Mouse (Mus musculus): ENCODE measurements around the gene Col18a1.
A peak's percentile ranks its signal among the peaks of the same experiment; 100 is the strongest.

Col18a1 gene

DNA sequence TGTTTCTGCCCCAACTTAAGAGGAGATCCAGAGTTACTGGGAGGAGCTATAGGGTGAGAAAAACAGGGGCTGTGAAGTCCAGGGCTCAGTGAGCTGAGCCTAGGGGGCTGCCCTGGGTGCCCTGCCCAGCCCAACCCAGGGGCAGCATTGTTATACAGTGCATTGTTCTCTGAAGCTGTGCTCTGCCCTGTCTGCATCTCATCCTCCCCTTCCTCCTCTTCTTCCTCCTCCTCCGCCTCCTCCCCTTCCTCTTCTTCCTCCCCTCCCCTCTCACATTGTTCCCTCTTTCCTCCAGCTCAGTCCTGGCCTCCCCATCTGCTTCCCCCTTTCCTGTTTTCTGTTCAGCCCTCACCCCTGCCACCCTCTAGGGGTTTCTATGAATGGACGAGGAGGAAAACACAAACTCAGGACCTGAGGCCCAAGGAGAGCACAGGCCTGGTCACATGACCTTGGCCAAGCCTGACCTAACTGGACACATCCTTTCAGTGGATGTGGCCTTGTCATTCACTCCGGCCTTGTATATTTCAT, 16.5 kb upstream of the Col18a1 start:
- DNase-seq (ENCODE audit: low spot score), result no peak

DNA sequence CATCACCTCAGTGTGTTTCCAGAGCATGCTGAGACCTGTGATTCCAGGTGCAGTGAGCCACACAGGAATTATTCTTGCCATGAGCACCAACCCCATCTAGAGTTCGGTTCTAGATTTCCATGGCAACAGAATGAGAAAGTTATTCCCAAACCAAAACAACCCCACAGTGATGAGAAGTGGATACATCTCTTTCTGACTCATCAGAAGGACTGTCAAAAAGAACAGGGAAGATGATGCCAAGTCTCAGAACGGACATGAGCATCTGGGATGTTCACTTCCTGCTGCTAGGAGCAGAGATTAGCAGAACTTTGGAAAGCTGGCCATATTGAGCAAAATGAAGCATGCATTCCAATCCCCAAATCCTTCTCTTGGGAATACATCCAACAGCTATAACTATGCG, 13.8 kb upstream of the Col18a1 start:
- no peak for DNase-seq (ENCODE audit: low spot score)

DNA sequence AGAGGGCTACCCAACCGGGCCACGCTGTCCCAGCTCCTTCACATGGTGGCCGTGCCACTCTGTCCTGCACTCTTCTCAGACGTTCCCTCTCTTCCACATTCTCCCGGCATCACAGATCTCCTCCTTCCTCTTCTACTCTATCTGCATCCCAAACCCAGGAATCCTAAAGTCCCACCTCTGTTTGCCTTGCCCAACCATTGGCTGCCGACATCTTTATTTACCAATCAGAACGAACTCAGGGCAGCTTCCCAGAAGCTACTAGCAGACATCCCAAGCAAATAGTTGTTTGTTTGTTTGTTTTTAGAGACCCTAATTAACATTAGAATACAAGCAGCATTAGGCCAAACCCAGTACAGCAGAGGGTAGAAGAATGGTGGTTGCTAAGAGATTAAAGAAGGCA, 12.3 kb upstream of the Col18a1 start:
- DNase-seq (ENCODE audit: low spot score), result no peak

DNA sequence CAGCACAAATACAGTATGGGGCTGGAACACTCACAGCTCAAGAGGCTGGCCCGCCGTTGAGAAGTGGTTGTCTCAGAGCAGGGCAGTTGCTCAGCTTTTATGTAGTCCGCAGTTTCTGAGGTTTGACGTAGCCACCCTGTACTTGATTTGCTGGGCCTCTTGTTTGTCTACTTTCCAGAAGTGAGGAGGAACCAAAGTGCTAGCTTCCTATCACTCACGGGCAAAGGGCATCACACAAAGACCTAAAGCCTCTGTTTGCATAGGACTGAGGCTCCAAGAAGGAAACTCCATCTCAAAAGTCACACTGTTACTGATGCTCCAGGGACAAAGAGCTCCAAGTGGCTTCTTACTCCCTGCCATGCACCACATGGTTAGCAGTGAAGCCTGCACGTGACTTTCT, 4.1 kb upstream of the Col18a1 start:
- no peak for DNase-seq (ENCODE audit: low spot score)

DNA sequence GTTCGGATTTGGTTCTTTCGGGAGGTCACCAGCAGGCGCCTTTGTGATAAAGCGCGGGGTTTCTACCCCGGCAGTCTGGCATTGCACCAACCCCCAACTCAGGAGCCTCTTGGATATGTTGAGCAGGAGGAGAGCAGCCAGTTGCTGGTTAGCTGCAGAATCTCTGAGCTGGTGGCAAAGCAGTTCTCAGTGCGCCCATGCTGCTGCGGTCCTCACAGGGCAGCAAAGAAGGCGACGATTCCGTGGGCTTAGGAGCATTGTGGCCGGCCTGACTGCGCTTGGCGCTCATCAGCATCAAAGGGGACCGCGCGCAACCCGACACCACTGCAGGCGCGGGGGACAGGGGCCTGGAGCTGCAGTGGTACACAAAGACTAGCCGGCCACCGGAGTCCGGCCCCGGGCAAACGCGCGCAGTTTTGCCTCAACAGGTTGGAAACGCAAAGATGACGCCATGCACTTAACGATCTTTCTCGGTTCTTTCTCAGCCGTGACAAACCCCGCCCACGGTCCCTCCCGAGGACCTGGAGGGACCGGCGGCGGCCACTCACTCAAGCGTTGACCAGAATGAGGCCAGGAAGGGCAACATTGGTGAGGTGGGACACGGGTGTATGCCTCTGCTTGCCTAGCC, 916 bp downstream of the Col18a1 start:
- peak; percentile 26 for DNase-seq (ENCODE audit: low spot score)

DNA sequence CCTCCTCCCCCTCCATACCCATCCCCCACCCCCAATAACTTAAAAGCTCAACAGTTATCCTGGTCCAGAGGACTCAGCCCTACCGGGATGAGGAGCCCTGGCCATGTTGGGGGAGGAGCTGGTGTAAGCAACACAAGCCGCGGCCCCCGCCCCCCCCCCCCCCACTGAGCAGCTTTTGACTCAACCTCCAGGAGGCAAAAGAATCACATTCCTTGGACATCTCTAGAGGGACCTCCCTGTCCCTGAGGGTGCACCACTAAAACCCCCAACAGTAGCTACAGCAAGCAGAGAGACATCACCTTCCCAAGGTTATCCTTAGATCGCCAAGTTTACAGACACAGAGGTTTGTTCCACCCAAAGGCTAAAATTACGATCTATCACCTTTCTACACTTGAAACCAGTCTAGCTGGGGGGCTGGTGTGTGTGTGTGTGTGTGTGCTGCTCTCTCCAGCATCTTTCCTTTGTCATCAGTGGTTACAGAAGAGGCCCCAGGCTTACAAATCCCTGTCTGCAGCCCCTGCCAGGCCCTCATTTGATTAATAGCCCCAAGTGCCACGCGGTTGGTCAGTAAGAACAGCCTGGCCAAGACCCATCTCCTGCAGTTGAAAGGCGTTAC, 1.8 kb downstream of the Col18a1 start:
- no peak for DNase-seq (ENCODE audit: low spot score)

DNA sequence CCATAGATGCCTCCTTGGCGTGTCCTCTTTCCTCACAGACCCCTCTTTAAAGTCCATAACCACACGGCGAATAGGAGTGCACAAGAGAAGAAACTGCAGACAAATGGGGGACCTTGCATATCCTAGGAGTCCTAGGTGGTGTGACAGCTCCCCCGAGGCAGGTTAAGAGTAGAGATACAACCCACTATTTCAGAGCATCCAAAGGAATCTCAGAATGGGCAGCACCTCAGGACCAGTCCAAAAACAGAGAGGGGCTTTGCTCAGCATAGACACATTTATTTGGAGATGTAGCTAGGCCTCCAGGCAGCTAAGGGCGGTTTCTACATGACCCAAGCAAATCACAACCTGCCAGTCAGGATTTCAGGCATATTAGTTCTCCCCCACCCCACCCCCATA, 2.3 kb downstream of the Col18a1 start:
- DNase-seq (ENCODE audit: low spot score), result no peak

DNA sequence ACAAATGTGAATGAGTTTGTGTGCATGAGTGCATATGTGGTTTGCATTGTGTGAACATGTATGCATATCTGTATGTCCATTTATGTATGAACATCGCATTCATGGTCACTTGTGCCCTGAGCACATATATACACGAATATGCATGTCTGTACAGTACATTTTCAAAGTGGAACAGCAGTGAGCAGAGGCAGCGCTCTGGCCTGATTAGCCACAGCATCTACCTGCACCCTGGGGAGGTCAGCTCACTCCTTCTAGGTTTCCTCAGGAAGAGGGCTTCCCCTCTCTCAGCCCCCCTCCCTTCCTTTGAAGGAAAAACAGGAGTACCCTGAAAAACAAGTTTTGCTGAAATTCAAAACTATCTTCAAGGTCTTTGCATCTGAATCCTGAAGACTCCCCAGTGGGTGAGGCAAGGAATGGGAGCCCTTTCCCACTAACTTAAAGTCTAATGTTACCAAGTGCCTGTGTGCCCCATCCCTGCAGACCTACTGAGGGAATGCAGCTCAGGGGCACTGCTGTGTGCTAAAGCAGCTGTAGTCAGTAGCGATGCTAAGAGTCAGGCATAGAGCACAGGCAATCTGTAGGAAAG, 2.9 kb downstream of the Col18a1 start:
- no peak for DNase-seq (ENCODE audit: low spot score)

DNA sequence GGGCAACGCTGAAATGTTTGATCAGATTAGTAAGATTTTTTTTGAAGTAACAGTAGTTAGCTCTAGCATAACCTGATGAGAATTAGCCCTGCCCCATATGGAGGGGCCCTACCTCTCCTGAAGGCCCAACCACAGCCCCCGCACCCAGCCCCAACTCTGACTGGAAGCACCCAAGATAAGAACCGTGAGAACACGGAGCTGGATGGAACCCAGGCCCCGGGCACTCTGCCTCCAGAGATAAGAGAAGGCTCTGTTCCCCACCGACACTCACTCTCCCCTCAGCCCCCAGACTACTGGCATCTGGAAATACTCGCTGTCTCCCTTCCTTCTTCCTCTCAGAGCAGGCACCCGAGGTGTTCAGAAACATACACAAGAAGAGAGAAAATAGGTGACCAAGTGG, 6.8 kb downstream of the Col18a1 start:
- no peak for DNase-seq (ENCODE audit: low spot score)

DNA sequence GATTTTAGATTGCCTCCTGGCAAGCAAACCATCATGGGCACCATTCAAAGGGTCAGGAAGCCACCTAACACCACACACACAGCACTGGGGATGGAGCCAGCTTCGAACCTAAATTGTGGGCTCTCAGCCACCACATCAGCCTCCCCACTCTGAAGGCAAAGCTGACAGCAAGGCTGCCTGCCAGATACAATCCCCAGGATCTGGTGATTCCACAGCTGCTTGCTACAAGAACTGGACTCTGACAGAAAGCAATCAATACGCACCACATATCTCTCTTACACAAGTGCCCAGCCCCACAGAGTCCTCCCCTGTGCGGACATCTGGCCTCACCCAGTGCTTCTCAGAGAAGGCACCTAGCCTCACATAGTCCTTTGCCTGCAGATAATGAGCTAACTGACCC, 7.4 kb downstream of the Col18a1 start:
- DNase-seq (ENCODE audit: low spot score), result no peak

DNA sequence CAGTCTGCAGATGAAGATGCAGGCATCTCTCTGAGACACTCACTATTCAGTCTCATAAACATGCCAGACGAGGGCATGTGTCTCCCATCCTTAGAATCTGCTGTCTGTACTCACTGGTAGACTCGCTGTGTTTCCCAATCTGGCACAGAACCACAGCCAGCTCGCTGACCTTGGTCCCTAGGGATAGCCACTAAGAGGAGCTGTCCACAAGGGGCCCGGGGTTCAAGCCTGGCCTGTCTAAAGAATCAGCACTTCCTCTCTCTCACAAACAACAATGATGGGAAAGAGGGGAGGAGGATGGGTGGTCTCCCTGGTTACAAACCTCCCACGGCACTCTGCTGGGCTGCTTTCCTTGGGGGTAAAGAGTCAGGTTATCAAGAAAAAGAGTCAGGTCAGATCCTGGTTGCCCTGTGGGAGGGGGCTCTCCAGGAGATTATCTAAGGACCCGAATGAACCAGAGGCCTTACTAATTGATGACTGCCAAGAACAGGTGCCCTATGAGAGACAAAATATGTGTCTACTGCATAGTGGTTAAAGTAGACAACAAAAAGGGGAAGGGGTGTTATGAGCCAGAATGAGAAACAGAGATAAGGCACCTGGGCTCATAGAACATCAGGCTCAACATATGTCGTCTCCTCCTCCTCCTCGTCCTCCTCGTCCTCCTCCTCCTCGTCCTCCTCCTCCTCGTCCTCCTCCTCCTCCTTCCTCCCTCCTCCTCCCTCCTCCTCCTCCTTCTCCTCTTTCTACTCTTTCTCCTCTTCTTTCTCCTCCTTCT, 8.9 kb downstream of the Col18a1 start:
- DNase-seq (ENCODE audit: low spot score), result no peak

DNA sequence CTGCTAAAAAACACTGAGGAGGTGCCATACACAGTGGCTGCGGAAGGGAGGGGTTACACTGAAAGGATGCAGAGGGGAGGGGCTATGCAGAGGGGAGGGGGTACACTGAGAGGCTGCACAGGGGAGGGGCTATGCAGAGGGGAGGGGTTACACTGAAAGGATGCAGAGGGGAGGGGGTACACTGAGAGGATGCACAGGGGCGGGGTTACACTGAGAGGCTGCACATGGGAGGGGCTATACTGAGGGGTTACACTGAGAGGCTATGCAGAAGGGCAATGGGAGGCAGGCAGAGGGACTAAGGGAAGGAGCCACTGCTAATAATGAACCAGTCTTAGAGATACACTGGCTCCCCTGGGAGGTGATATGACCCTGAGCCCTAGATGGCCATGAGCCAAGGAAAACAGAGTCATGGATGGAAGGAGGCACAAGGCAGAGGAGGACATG, 14.1 kb downstream of the Col18a1 start:
- DNase-seq (ENCODE audit: low spot score), result no peak

DNA sequence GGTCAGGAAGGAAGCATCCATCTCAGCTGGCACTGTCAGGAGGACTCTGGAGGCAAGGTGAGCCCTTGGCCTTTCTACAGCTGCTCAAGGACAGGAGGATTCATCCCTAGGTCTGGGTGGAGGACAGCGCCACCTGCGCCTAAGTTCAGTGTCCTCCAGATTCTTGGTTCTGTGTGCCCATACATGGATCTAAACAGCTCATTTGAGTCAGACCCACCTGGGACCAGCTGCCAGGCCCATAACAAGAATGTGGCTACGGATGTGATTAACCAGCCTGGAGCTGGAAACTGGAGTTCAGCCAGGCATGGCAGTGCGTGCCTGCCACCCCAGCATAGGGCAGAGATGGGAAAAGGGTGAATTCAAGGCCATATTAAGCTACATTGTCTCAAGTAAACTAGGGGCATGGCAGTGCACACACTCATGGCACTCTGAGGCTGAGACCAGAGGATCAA, 14.8 kb downstream of the Col18a1 start:
- DNase-seq (ENCODE audit: low spot score), result no peak

DNA sequence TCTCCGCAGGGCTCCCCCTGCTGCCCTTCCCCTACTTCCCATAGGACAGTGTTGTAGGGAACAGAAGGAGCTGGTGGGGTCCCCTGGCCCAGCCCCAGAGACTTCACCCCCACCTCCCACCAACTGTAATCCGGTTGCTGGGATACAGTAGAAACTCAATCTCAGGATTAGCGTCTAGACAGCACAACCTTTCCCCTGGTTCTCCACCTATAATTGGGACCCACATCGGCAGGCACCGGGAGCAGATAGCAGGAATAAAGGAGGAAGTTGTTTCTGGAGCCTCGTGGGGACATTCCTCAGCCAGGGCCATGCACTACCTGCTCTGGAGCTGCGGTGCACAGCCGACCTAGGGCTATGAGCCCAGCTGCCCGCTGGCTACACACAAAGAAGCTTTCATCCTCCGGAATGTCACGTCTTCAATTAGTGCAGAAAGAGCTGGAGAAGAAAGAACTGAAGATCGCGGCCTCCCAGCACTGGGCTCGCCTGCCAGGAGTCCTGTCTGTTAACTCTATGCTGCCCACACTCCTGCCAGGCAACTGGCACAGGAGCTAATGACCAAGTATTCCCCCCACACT, 15.3 kb downstream of the Col18a1 start:
- no peak for DNase-seq (ENCODE audit: low spot score)

DNA sequence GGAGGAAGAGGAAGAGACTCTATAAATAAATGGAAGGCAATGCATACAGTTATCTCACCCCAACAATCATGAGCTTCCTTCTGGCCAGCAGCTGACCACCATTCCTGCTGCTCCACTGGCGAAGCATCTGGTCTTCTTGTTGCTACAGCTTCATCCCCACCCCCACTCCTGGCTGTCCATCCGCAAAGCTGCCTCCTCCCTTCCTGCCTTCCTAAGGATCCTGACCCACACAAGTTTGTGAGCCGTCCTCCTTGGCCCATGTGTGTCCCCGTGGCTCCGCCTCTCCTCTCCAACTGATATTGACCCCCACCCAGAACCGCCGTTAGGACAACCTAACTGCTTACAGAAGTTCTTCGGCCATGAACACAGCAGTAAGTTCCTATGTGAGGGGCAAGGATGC, 16.3 kb downstream of the Col18a1 start:
- DNase-seq (ENCODE audit: low spot score), result no peak

DNA sequence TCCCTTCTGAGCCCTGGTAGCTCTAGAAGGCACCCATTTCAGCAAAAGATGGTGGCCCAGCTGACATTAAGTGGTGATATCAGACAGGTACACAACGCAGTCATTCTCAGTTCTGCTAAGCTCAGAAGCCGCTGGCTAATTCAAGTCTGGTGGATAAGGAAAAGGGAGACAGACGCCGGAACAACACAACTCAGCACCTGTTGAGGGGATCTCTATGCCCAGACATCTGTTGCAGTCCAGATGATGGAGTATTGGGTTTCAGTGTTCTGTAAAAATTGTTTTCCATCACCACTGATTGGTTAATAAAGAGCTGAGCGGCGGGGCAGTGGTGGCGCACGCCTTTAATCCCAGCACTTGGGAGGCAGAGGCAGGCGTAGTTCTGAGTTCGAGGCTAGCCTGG, 18.8 kb downstream of the Col18a1 start:
- no peak for DNase-seq (ENCODE audit: low spot score)

DNA sequence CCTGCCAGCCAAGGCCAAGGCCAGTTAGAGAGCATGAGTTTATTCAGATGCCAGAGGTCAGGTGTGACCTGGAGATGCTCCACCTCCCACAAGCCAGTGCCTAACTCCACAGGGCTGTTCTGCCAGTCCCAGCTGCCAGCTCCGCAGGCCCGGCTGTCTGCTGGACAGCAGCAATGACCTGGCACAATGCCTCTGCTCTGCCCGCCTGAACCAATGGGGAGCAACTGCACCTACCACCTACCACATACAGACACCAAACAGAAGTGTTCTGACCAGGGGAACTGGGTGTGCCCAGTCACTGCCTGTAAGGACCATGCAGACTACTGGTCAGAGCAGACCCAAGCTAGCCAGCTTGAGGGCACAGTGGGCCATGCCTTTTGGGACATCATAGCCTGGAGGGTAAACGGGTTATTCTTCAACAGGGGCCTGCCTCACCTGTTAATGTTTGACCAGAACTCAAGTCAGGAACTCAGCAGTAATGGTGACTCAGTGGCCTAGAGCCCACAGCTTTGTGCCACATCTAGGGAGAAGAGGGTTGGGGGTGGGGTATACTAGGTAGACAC, 19.4 kb downstream of the Col18a1 start:
- peak; percentile 43 for DNase-seq (ENCODE audit: low spot score)

DNA sequence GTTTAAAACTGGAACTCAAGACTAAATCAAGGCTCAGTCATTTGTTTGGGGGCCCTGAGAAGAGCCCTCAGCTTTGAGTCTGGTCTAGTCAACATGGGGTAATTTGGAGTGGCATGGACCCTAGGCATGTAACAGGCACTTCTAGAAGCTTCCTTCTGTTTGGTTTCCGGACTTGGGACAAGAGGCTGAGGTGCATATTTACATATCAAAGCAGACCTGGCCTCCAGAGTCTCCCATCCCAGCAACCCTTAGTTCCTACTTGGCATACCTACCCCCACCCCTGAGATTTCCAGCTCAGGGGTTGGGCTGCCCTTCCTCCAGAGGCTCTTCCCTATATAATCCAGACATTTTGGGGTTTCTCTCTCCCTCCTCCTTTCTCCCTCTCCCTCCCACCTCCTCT, 20.4 kb downstream of the Col18a1 start:
- no peak for DNase-seq (ENCODE audit: low spot score)

DNA sequence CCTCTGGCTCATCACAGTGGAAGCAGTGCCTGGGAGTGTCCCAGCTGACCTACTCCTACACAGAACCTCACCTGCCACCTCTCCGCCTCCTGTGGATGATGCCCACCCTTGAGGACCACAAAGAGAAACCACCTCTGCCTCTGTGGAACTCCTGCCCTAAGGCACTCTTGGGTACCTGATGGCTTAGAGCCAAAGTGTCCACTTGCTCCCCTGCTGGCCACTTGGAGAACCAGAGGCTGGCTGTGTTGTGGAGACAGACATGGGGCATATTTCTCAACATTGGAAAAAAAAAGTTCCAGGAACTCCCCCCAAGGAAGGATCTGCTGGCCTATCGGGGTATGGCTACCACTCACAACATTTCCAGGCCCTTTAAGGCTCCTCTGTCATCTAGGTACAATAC, 22.0 kb downstream of the Col18a1 start:
- no peak for DNase-seq (ENCODE audit: low spot score)

DNA sequence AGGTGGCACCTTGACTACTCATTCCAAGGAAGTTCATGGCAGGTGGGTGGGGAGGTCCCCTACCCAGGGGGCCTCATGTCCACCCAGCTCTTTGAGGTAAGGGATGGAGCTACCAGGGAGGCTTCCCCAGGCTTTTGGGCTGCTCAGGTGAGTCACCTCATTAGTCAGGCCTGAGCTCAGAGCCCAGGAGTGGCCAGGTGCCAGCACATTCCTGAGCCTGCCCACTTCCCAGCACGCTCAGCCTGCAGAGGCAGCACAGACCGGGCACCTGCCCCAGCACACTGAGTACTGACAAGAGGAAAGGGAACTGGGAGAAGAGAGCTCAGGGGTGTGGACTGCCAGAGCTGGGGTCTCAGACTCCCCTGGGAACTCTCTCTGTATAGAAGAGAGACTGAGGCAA, 24.0 kb downstream of the Col18a1 start:
- peak; percentile 67 for DNase-seq (ENCODE audit: low spot score)

DNA sequence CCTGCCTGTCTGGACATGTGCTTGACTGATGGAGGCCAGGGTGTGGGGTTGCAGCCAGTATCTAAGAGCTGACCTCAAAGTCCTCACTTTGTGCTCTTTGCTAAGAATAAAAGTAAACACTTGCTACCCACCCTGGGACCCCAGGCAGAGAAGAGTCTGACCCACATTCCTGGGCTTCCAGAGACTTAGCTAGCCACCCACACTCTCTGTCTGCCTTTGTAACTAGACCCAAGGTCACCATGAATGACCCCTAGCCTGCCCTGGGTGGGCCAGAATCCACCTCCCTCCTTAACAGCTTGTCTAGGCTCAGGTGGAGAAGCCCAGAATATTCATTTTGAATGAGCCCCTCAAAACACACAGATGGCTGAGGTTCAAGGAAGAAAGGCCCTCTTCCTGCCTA, 28.0 kb downstream of the Col18a1 start:
- no peak for DNase-seq (ENCODE audit: low spot score)

DNA sequence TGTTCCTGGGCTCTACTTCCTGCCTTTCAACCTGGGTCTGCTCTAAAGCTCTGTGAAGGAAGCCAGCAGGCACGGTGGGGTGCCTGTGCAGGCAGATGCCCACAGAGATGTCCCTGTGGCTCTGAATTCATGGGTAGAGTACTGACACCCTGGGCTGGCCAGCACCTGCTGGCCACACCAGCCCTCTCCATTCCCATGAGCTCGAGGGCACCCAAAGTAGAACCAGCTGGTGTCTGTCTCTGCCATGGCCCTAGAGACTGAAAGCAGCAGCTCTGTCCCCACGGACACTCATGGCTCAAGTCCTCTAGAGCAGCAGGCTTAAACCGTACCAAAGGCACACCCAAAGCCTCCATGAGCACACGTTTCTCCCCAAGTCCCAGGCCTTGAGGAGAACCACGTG, 30.1 kb downstream of the Col18a1 start:
- no peak for DNase-seq (ENCODE audit: low spot score)

Measured in urinary bladder, postnatal 25 days (tissue).